Mouse (Mus musculus) T-helper 1 cell (primary cell): ENCODE data around the gene Krtap3-2.
"Not testable (repeated sequence)": the region's sequence is repeated elsewhere in the genome, so short reads cannot be mapped to it uniquely, and the experiment has no call there.

Experiments
- in situ Hi-C: fragments of 300-600 bp; cut with MboI, MseI; formaldehyde crosslinking; loops from one replicate; pipeline ENCODE4 v1.15.1; 2025; ENCODE audit warnings: high pct_unique_total_duplicates

The Krtap3-2 gene

DNA sequence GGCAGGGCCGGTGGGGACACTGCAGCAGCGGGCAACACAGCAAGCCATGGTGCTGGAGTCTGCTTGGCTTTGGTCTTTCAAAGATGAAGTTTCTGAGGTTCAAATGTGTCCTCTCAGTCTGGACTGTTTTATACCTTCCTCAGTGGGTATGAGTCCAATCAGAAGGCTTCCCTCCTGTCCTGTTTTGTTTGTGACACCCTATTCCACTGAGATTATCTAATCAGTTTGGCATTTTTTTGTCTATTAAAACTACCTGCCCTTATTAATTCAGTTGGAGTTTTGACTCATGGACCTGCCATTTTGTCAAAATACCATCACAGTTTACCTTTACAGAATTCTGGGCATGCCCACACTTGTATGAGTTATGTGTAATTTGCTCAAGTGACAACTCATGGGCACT lies at the start of gene Krtap3-2:
Krtap3-2 (minus strand) TSS at position 101 of the 400 bp plus-strand sequence.
- in situ Hi-C loops = no loop called here

DNA sequence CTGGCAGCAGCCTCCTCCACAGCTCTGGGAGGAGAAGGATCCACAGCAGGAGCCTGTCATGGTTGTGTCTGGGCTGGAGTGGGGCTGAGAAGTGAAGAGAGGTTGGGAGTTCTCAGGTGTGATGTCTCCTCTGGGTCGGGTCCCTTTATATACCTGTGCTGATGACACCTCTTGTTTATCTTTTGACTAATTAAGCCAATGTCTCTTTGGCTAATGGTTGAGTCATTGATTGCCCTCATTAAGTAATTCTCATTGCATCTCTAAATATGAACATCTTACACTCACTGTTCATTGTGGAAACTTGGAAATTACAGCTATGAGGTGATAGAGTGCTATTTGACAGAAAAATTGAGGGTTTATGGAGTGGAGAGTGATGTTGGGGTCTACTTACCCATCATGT lies 46.6 kb upstream of the Krtap3-2 start, which contains the start of gene Gm11938:
Gm11938 (minus strand) TSS at position 101 of the 400 bp plus-strand sequence.
- in situ Hi-C loops = not testable (repeated sequence)

DNA sequence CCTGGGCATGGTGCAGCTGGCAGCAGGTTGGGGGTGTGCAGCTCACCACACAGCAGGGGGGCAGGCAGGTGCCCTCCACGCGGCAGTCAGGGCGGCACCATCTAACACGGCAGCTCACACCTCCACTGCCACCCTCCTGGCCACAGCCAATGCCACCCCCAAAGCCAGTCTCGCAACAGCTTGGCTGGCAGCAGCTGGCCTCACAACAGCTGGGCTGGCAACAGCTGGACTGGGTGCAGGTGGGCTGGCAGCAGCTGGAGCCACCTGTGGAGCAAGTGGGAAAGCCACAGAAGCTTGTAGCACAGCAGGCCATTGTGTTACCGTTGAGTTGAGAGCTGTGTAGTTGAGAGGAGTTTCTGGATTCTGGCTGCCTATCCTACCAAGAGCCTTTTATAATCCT lies 41.1 kb upstream of the Krtap3-2 start, which contains the start of gene Krtap9-3:
Krtap9-3 (minus strand) TSS at position 364 of the 400 bp plus-strand sequence.
- in situ Hi-C loops = not testable (repeated sequence)

DNA sequence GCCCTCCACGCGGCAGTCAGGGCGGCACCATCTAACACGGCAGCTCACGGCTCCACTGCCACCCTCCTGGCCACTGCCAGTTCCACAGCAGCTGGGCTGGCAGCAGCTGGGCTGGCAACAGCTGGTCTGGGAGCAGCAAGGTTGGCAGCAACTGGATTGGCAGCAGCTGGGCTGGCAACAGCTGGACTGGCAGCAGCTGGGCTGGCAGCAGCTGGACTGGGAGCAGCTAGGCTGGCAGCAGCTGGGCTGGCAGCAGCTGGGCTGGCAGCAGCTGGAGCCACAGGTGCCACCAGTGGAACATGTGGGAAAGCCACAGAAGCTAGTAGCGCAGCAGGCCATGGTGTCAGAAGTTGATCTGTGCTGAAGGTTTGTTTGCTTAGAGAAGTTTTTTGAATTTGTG lies 34.3 kb upstream of the Krtap3-2 start, which contains the start of gene Krtap1-3:
Krtap1-3 (minus strand) TSS at position 359 of the 400 bp plus-strand sequence.
- in situ Hi-C loops = no loop called here

DNA sequence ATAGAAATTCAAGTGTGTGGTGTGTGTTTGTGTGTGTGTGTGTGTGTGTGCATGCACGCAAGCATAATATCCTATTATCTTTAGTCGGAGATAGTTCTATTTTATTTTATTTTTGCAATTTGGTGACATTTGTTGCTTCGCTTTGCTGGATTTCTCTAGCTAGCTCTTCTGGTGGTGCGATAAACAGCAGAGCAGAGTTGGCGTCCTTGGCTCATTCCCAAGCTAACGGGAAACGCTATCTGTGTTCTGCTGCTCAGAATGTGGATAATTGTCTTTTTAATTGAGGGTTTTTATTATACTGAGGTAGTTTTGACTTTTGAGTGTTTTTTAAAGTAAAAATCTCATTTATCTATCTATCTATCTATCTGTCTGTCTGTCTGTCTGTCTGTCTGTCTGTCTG lies 28.4 kb upstream of the Krtap3-2 start:
- in situ Hi-C loops = no loop called here

DNA sequence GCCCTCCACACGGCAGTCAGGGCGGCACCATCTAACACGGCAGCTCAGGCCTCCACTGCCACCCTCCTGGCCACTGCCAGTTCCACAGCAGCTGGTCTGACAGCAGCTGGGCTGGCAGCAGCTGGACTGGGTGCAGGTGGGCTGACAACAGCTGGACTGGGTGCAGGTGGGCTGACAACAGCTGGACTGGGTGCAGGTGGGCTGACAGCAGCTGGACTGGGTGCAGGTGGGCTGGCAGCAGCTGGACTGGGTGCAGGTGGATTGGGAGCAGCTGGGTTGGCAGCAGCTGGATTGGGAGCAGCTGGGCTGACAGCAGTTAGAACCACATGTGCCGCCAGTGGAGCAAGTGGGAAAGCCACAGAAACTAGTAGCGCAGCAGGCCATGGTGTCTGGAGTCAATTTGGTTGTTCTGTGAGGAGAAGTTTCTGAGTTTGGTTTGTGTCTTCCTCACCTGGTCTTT lies 26.6 kb upstream of the Krtap3-2 start, which contains the start of gene Krtap1-4:
Krtap1-4 (minus strand) TSS at position 410 of the 460 bp plus-strand sequence.
- in situ Hi-C loops = no loop called here

DNA sequence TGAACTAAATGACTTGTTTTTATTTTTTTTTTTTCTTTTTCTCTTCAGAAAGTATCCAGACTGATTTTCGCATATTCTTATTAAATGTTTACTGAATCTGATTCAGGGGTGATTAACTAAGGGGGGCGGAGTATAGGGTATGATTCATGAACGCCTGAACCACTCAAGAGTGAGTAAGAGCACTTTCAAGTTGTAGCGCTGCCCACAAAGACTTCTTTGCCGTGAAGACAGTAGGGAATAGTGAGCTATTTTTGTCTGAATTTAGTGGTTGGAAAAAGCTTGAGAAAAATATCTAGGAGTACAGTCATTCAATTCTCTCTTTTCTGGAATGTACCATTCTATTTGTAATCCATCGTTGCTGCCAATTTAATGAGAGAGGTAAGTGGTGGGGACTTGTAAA lies 24.9 kb upstream of the Krtap3-2 start:
- in situ Hi-C loops = no loop called here

DNA sequence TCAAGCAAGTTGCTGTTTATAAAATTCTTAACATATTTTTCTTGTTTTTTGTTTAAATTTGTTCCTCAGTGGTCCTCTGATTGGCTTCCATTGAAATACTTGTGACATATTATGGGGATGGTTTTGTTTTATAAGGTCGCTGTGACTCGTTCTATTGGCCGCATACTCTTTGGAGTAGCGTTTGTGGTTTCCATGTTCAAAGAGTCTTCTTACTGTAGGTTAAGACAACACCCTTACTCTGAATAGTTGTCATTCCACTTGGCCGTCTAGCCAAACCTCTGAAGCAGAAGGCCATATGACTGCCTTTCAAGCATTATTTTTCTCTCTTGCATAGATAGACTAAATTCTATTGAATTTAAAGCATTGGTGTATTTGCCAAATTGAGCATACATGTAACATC lies 24.4 kb upstream of the Krtap3-2 start:
- in situ Hi-C loops = no loop called here

DNA sequence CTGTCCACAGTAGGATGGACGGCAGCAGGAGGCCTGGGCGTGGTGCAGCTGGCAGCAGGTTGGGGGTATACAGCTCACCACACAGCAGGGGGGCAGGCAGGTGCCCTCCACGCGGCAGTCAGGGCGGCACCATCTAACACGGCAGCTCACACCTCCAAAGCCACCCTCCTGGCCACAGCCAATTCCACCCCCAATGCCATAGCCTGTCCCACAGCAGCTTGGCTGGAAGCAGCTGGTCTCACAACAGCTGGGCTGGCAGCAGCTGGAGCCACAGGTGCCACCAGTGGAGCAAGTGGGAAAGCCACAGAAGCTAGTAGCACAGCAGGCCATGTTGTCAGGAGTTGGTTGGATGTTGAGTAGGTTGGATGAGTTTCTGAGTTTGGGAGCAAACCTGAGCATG lies 24.0 kb upstream of the Krtap3-2 start, which contains the start of gene Krtap1-5:
Krtap1-5 (minus strand) TSS at position 381 of the 400 bp plus-strand sequence.
- in situ Hi-C loops = no loop called here

DNA sequence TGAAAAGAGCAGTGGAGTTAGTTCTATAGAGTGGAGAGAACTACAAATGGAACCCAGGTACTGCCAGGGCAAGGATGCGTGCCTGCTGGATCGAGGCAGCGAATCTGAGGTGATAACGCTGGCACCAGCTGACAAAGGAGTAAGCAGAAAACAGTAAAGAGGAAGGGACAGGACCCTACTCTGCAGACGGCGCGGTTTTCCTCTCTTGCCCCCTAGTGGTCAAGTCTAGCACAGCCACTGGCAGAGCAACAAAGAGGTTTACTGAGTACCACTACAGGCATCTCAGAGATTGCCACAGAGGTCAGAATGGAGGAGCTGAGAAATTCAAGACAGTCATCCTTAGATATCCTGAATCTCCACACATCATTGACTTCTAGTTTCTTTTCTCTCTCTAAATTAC lies 17.5 kb upstream of the Krtap3-2 start:
- in situ Hi-C loops = no loop called here

DNA sequence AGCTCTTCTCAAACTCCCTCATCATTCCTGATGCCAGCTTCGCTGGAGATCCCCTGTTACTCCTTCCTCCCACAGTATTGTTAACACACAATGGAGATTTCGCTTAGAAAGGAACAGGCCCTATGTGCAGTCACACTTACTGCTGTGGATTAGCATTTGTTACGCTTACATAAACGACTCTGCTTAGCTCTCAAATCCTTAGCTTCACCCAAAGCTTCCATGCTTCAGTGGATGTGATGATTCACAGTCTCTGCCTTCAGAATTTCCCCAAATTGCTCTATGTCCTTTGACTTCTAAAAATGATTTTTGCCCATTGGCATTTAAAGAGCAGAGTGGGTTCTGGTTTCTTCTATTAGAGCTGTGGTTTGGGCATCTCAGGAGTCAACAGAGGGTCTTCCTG lies 16.5 kb upstream of the Krtap3-2 start:
- in situ Hi-C loops = no loop called here

DNA sequence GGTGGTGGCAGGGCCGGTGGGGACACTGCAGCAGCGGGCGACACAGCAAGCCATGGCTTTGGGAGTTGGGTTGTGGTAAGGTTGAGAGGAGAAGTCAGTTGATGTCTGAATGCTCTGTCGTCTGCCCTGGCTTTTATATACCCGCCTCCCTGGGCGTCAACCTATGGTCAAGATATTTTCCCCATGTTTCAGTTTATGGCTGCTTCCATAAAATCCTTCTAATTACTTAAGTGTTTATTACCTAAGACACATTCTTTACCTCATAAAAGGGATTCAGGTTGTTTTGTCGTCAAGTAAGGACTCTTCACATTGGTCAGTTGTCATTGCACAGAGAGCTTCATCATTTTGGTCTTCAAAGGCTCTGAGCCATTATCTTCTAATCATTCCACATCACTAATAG lies 9.9 kb upstream of the Krtap3-2 start, which contains the start of gene Krtap3-1:
Krtap3-1 (minus strand) TSS at position 101 of the 400 bp plus-strand sequence.
- in situ Hi-C loops = no loop called here

DNA sequence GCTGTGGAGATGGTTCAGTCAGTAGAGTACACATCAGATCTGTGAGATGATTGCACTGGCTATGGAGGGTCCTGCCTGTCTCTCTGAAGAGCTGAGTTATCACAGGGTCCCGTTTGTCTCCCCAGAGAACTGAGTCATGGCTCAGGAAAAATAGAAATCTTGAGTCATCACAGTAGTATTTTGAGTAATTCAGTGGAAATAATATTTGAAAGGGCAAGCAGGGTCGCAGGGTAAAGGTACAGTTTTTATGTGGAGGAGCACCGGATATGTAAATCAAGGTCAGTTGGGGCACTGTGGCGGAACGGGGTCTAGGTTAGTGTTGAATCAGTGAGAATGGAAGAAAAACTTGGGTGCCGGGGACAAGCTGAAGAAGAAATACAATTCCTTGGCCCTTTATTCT lies 5.9 kb upstream of the Krtap3-2 start:
- in situ Hi-C loops = no loop called here

DNA sequence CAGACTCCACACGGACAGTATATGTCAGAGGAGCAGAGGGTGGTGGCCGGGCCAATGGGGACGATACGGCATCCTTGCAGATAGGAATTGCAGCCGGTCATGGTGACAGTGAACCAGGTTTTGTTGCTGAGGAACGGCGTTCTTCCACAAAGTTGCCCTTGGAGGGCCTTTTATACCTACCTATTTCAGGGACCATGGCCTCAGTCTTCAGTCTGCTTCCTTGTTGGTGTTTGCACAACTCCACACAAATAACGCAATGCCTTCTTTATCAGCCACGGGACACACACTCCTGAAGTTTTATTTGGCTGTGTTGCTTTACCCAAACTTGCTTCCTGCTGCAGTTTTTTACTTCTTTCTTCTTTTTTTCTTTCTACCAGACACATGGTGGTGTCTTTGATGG lies 2.7 kb upstream of the Krtap3-2 start, which contains the start of gene Gm11939:
Gm11939 (minus strand) TSS at position 101 of the 400 bp plus-strand sequence.
- in situ Hi-C loops = no loop called here

DNA sequence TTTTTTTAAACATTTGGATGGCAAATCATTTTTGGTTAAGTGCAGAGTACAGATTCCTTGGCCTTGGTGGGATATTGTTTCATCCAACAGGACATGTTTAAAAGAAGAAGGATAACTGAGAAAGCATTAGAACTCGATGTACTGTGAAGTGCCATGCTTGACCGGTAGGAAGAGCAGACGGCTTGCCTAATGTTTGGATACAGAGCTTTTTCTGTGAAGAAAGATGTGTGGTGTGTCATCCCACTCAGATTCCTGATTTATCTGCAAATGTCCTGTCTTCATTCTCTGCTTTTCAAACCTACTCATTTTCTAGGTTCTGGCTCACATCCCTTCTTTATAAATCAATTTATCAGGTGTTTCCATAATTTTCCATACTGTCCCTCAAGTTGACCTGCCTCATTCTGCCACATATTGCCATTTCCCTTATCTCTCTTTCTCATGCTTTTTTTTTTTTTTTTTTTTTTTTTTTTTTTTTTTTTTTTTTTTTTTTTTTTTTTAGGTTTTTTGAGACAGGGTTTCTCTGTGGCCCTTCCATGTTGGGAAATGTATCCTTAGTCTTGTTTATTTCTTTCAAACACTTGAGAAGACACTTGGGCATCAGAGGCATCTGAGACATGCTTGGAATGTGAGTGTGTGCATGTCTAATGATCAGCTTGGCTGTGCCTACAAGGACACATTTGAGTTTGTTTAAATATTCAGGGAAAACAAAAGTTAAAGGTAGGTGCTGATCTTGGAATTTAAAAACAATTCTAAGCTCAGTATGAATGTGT lies 1.5 kb upstream of the Krtap3-2 start:
- in situ Hi-C loops = no loop called here

DNA sequence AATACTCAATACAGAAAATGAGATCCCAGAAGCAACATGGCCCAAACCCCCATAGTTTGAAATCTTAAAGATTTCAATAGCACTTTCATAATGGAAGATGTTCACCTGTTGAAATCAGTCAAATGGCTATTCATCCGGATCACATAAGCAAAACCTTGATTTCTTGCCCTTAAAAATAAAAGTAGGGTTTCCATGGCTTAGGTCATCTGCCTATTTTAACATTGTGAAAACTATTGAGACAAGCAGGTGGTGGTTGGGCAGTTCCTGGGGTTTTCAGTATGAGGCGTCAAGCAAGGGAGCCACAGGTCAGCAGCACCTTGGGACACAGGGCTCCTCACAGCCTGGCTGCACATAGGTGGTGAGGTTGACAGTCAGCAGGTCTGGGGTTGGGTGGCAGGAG lies 458 bp downstream of the Krtap3-2 start:
- in situ Hi-C loops = no loop called here

DNA sequence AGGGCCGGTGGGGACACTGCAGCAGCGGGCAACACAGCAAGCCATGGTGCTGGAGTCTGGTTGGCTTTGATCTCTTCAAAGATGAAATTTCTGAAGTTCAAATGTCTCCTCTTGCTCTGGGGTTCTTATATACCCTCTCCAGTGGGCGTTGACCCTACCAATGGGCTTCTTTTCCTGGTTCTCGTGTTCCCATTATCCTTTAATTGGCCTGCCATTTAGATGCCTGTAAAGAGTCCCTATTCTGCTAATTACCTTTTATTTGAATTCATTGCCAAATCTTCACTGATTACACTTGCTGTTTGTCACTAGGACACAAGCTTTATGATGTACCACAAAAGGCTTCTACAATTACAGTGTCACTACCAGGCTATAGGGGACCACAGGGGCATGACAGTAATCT lies 5.9 kb downstream of the Krtap3-2 start, which contains the start of gene Krtap3-3:
Krtap3-3 (minus strand) TSS at position 101 of the 400 bp plus-strand sequence.
- in situ Hi-C loops = no loop called here

DNA sequence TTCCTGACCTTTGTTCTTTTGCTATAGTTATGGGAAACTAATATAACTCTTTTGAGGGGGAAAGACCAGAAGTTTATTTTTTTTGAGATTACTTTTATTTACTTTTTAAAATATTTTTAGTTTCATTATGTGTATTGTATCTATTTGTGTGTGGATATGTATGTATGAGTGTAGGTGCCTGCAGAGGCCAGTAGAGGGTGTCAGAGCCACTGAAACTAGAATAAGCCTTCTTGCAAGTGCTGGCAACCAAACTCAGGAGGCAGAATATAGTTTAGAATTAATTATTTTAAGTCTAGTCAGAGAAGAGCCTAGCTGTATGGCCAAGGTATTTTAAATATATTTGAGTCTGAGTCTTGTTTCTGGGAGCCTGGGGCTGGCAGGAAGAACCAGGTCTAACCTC lies 8.8 kb downstream of the Krtap3-2 start:
- in situ Hi-C loops = no loop called here

DNA sequence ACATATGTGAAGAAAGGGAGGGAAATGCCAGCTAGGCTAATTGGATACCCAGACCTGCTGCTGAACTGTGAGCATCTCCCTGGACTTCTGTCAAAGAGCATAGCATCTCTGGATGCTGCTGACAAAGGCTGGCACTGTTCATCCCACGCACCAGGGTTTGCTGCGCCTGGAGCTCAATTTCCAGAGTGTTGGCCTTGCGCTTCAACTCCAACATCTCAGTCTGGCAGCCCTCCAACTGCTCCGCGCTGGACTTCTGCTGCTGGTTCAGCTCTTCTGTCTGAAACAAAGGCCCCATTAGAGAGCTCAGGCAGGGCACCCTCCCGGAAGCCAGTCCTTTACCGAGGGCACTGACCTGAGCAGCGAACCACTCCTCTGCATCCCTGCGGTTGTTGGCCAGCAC lies 16.9 kb downstream of the Krtap3-2 start:
- in situ Hi-C loops = no loop called here

DNA sequence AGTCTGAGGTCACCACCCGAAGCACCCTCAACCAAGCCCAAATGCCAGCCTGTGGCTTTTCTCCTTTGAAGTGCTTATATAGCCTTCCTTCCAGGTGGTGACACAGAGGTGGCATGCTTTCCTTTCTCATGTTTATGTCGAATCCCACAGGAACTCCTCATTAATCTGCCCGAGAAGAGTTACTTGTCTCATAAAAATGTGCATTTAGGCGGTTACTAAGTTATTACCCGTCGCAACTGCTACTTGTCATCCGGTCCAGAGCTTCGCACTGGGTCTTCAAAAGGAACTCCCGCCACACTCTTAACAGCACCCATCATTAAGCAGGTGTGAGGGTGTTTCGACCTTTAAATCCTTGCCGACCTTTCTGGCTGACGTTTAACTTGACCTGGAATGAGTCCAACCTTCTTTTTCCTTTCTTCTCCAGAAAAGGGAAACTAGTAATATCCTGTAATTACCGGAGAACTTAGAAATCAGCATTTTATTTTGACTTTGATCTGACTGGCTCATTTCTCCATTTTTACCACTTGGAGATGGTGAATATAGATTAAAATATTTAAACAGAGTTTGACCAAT lies 35.3 kb downstream of the Krtap3-2 start, which contains the start of gene Krt39:
Krt39 (minus strand) TSS at position 51 of the 573 bp plus-strand sequence.
- in situ Hi-C loops = no loop called here

DNA sequence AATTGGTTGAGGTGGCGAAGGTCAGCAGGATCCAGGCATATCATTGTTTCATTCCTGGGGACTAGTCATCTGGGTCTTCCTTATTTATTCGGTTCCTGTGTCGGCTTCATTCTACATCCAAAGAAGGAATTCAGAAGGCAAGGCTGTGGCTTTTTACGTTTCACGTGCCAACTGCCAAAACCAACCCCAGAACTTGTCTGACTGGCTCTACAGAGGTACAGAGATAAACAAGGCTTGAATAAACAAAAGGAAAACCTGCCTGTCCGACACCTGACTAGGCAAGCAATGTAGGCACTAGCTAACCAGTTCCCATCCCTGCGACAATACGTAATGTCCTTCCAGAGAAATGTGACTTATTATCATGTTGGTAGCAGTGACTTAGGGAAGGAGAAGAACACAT lies 42.6 kb downstream of the Krtap3-2 start:
- in situ Hi-C loops = no loop called here
